Mouse (Mus musculus) megakaryocyte, embryonic 14.5 days (primary cell): ENCODE measurements around the gene Foxred2. TPM values are rescaled to one million over a fixed set of nuclear protein-coding genes. Genes with fewer than 3 reads are reported as not detected.

Experiments used
- H3K27me3 ChIP-seq: replicated peaks from 2 replicates; pipeline ENCODE3; 2012; ENCODE audit warnings: inconsistent platforms
- H3K36me3 ChIP-seq: replicated peaks from 2 replicates; pipeline ENCODE3; 2012; ENCODE audit warnings: low read length, inconsistent platforms, mixed read lengths
- H3K4me1 ChIP-seq: 2 replicates; pipeline ENCODE4 v1.6.1; 2012; ENCODE audit warnings: inconsistent platforms
- H3K4me3 ChIP-seq: replicated peaks from 2 replicates; pipeline ENCODE3; 2012; ENCODE audit warnings: moderate library complexity, mild to moderate bottlenecking, inconsistent platforms
- H3K9me3 ChIP-seq: 2 replicates; pipeline ENCODE4 v1.6.1; 2012; ENCODE audit warnings: inconsistent platforms
- FLI1 ChIP-seq: IDR thresholded peaks from 2 replicates; pipeline ENCODE4 v1.6.1; 2012; ENCODE audit warnings: low read length, inconsistent platforms, mixed read lengths
- GATA1 ChIP-seq: IDR thresholded peaks from 3 replicates; pipeline ENCODE4 v1.6.1; 2012; ENCODE audit warnings: mixed read lengths, low read length, inconsistent platforms, borderline replicate concordance
- polyA plus RNA-seq: library from polyadenylated mRNA; stranded (reverse); fragments of >175 nt; gene quantifications from 2 replicates; pipeline ENCODE4 v1.2.3, GENCODE M21; 2012; ENCODE audit warnings: low replicate concordance; ENCODE audit not compliant: insufficient read depth

Foxred2 gene
- polyA plus RNA-seq, 1 experiment, result 0.66 TPM

GRCm38 (mm10) chr15:77933222-77933621 lies 23.3 kb downstream of the Foxred2 start:
- TF ChIP-seq FLI1 (no peak), GATA1 (no peak)
- peaks cover 61% of the 10 kb centered on the region for H3K4me1 ChIP-seq
- no peaks in the 10 kb centered on the region for H3K9me3 ChIP-seq
- H3K36me3 ChIP-seq, result peaks cover 32% of the 10 kb centered on the region
- H3K4me3 ChIP-seq, result no peak overlapping the region
- peaks cover 22% of the 10 kb centered on the region for H3K27me3 ChIP-seq

GRCm38 (mm10) chr15:77931689-77932016 lies 24.9 kb downstream of the Foxred2 start:
- TF ChIP-seq FLI1, result no peak
- no peak for TF ChIP-seq GATA1
- Histone ChIP-seq H3K27me3 (peaks cover 17% of the 10 kb centered on the region), H3K4me1 (peaks cover 74% of the 10 kb centered on the region), H3K4me3 (peak overlapping the region; percentile 55), H3K36me3 (peaks cover 37% of the 10 kb centered on the region), H3K9me3 (no peaks in the 10 kb centered on the region)

- Histone ChIP-seq H3K9me3 (no peaks in the 10 kb centered on the region), H3K36me3 (peaks cover 38% of the 10 kb centered on the region), H3K4me3 (peak overlapping the region; percentile 55), H3K27me3 (peaks cover 16% of the 10 kb centered on the region), H3K4me1 (peaks cover 77% of the 10 kb centered on the region)
- TF ChIP-seq FLI1 (no peak), GATA1 (no peak)
Measured at GRCm38 (mm10) chr15:77930986-77931688, 25.4 kb downstream of the Foxred2 start.

GRCm38 (mm10) chr15:77929804-77930203 lies 26.7 kb downstream of the Foxred2 start:
- Histone ChIP-seq H3K36me3 (peaks cover 39% of the 10 kb centered on the region), H3K9me3 (no peaks in the 10 kb centered on the region), H3K4me1 (peaks cover 85% of the 10 kb centered on the region)

GRCm38 (mm10) chr15:77928673-77929331 lies 27.7 kb downstream of the Foxred2 start, which contains the start of gene Txn2:
Gene Txn2, minus strand, starts transcription at chr15:77929006.
- H3K36me3 ChIP-seq, result peaks cover 42% of the 10 kb centered on the region
- peaks cover 86% of the 10 kb centered on the region for H3K4me1 ChIP-seq
- TF ChIP-seq FLI1 (peak; percentile 92), GATA1 (no peak)
- H3K4me3 ChIP-seq, result peak within 1 kb of the TSS; percentile 95
- no peaks in the 10 kb centered on the region for H3K9me3 ChIP-seq
- no peaks in the 10 kb centered on the region for H3K27me3 ChIP-seq

More at GRCm38 (mm10) chr15:77929804-77930203, 26.7 kb downstream of the Foxred2 start:
- no peak for TF ChIP-seq FLI1
- TF ChIP-seq GATA1, result no peak
- H3K27me3 ChIP-seq, result peaks cover 7% of the 10 kb centered on the region
- peak overlapping the region; percentile 95 for H3K4me3 ChIP-seq

GRCm38 (mm10) chr15:77928091-77928490 lies 28.4 kb downstream of the Foxred2 start:
- H3K4me3 ChIP-seq, result peak overlapping the region; percentile 95
- no peaks in the 10 kb centered on the region for H3K27me3 ChIP-seq
- no peak for TF ChIP-seq GATA1
- TF ChIP-seq FLI1, result no peak
- H3K9me3 ChIP-seq, result no peaks in the 10 kb centered on the region
- H3K4me1 ChIP-seq, result peaks cover 86% of the 10 kb centered on the region
- H3K36me3 ChIP-seq, result peaks cover 49% of the 10 kb centered on the region

- TF ChIP-seq FLI1, result no peak
- TF ChIP-seq GATA1, result no peak
- Histone ChIP-seq H3K27me3 (no peaks in the 10 kb centered on the region), H3K4me1 (peaks cover 89% of the 10 kb centered on the region), H3K36me3 (peaks cover 55% of the 10 kb centered on the region), H3K4me3 (peak overlapping the region; percentile 95), H3K9me3 (no peaks in the 10 kb centered on the region)
Measured at GRCm38 (mm10) chr15:77926921-77927320, 29.6 kb downstream of the Foxred2 start.

- H3K27me3 ChIP-seq, result no peaks in the 10 kb centered on the region
- H3K9me3 ChIP-seq, result no peaks in the 10 kb centered on the region
- TF ChIP-seq GATA1 (no peak), FLI1 (no peak)
- H3K4me1 ChIP-seq, result peaks cover 89% of the 10 kb centered on the region
- peak overlapping the region; percentile 90 for H3K4me3 ChIP-seq
- H3K36me3 ChIP-seq, result peaks cover 69% of the 10 kb centered on the region
Measured at GRCm38 (mm10) chr15:77925195-77925594, 31.3 kb downstream of the Foxred2 start.

- TF ChIP-seq FLI1 (no peak), GATA1 (no peak)
- Histone ChIP-seq H3K27me3 (no peaks in the 10 kb centered on the region), H3K36me3 (peaks cover 86% of the 10 kb centered on the region), H3K9me3 (no peaks in the 10 kb centered on the region), H3K4me3 (peak overlapping the region; percentile 90), H3K4me1 (peaks cover 92% of the 10 kb centered on the region)
Measured at GRCm38 (mm10) chr15:77923267-77924035, 33.1 kb downstream of the Foxred2 start.

GRCm38 (mm10) chr15:77922710-77923109 lies 33.8 kb downstream of the Foxred2 start:
- Histone ChIP-seq H3K4me3 (no peak overlapping the region), H3K36me3 (peaks cover 93% of the 10 kb centered on the region), H3K4me1 (peaks cover 92% of the 10 kb centered on the region), H3K27me3 (no peaks in the 10 kb centered on the region), H3K9me3 (no peaks in the 10 kb centered on the region)
- TF ChIP-seq FLI1 (no peak), GATA1 (no peak)
